Mouse (Mus musculus): ENCODE data around the gene Rsf1. TPM values are rescaled to one million over a fixed set of nuclear protein-coding genes. Genes with fewer than 3 reads are reported as not detected.

Gene Rsf1
- polyA plus RNA-seq, 2 experiments from 2014 or later = 27.1 to 27.3 TPM

- ATAC-seq = no peak
Measured at GRCm38 (mm10) chr7:97726778-97727177, 147.1 kb downstream of the Rsf1 start.

GRCm38 (mm10) chr7:97728666-97729614, 149.3 kb downstream of the Rsf1 start:
- no peak for ATAC-seq

GRCm38 (mm10) chr7:97730427-97730826, 150.7 kb downstream of the Rsf1 start:
- ATAC-seq = no peak

- ATAC-seq = no peak
Measured at GRCm38 (mm10) chr7:97733606-97734005, 153.9 kb downstream of the Rsf1 start.

GRCm38 (mm10) chr7:97735021-97735420, 155.3 kb downstream of the Rsf1 start:
- no peak for ATAC-seq

GRCm38 (mm10) chr7:97735886-97736420, 156.3 kb downstream of the Rsf1 start:
- ATAC-seq = no peak

- ATAC-seq = peak; percentile 17
Measured at GRCm38 (mm10) chr7:97737256-97737637, 157.6 kb downstream of the Rsf1 start.

- peak; percentile 50 for ATAC-seq
Measured at GRCm38 (mm10) chr7:97737638-97738456, 158.2 kb downstream of the Rsf1 start, which contains the start of gene Aqp11. Gene Aqp11, minus strand, starts transcription at chr7:97738289.

- no peak for ATAC-seq
Measured at GRCm38 (mm10) chr7:97740948-97741347, 161.3 kb downstream of the Rsf1 start.

- ATAC-seq = no peak
Measured at GRCm38 (mm10) chr7:97741756-97742291, 162.1 kb downstream of the Rsf1 start.

Other genes starting within 250 kb of the Rsf1 start
- gene Usp35, start 247.9 kb upstream of the Rsf1 start, polyA plus RNA-seq (2017; shearing (Covaris generic)) = 1 to 10 TPM; 1.0 to 1.5 TPM
- gene Kctd21, start 247.6 kb upstream of the Rsf1 start, polyA plus RNA-seq (2017; shearing (Covaris generic)) = under 1 TPM; 0.25 to 0.66 TPM
- gene Alg8, start 208.3 kb upstream of the Rsf1 start, polyA plus RNA-seq (2017; shearing (Covaris generic)) = 10 to 100 TPM; 16.4 to 22.7 TPM
- gene Ndufc2, start 179.9 kb upstream of the Rsf1 start, polyA plus RNA-seq (2017; shearing (Covaris generic)) = 100 to 1,000 TPM; 212 to 215 TPM
- gene Thrsp, start 162.2 kb upstream of the Rsf1 start, polyA plus RNA-seq (2017; shearing (Covaris generic)) = not detected
- 1 to 10 TPM in 1 of 2 experiments, under 1 TPM in 1; 0.66 to 1.1 TPM for gene Kctd14, start 128.6 kb upstream of the Rsf1 start, polyA plus RNA-seq (2017; shearing (Covaris generic))
- 10 to 100 TPM; 37.5 to 45.5 TPM for gene Ints4, start 98.9 kb upstream of the Rsf1 start, polyA plus RNA-seq (2017; shearing (Covaris generic))
- 10 to 100 TPM; 42.2 to 46.9 TPM for gene Aamdc, start 392 bp upstream of the Rsf1 start, polyA plus RNA-seq (2017; shearing (Covaris generic))
- 100 to 1,000 TPM in 1 of 2 experiments, 10 to 100 TPM in 1; 95.1 to 104 TPM for gene Clns1a, start 116.7 kb downstream of the Rsf1 start, polyA plus RNA-seq (2017; shearing (Covaris generic))
- under 1 TPM; 0.48 to 0.54 TPM for gene Aqp11, start 158.4 kb downstream of the Rsf1 start, polyA plus RNA-seq (2017; shearing (Covaris generic))
- gene Pak1, start 208.7 kb downstream of the Rsf1 start, polyA plus RNA-seq (2017; shearing (Covaris generic)) = 1 to 10 TPM; 2.5 to 3.3 TPM